Mouse (Mus musculus) common myeloid progenitor, adult 5-6 weeks (primary cell): ENCODE measurements at regions not wholly inside any gene's neighbourhood (a gene's known extent, or its start where the extent isn't known, plus 50 kb on each side); places are given as distances from the start of the nearest gene placed in this dataset.

ENCODE experiments used
- ATAC-seq: replicated peaks from 2 replicates; pipeline ENCODE4 v1.8.0; 2016; ENCODE audit warnings: low read depth, mild to moderate bottlenecking, moderate TSS enrichment, inconsistent platforms; ENCODE audit not compliant: poor library complexity, severe bottlenecking

- no peak for ATAC-seq
These were observed 336.0 kb downstream of the Foxa2 start for GRCm38 (mm10) chr2:147710593-147711265.

- no peak for ATAC-seq
These were observed 337.0 kb downstream of the Foxa2 start for GRCm38 (mm10) chr2:147709799-147710198.

GRCm38 (mm10) chr2:147707156-147707555 lies 339.6 kb downstream of the Foxa2 start:
- ATAC-seq = no peak

- no peak for ATAC-seq
These were observed 342.3 kb downstream of the Pax1 start for GRCm38 (mm10) chr2:147703981-147704380.

- no peak for ATAC-seq
These were observed 340.8 kb downstream of the Pax1 start for GRCm38 (mm10) chr2:147702330-147703063.

- no peak for ATAC-seq
These were observed 337.9 kb downstream of the Pax1 start for GRCm38 (mm10) chr2:147699524-147700081.

GRCm38 (mm10) chr2:147691896-147692295 lies 330.2 kb downstream of the Pax1 start:
- no peak for ATAC-seq

GRCm38 (mm10) chr2:147690506-147691208 lies 328.9 kb downstream of the Pax1 start:
- no peak for ATAC-seq

- no peak for ATAC-seq
These were observed 327.0 kb downstream of the Pax1 start for GRCm38 (mm10) chr2:147688742-147689141.

- no peak for ATAC-seq
These were observed 294.9 kb downstream of the Pax1 start for GRCm38 (mm10) chr2:147656667-147657066.

GRCm38 (mm10) chr2:147650229-147650628 lies 288.5 kb downstream of the Pax1 start:
- ATAC-seq = no peak

GRCm38 (mm10) chr2:147647972-147648371 lies 286.2 kb downstream of the Pax1 start:
- no peak for ATAC-seq

- no peak for ATAC-seq
These were observed 285.8 kb downstream of the Pax1 start for GRCm38 (mm10) chr2:147647506-147647905.

- ATAC-seq = no peak
These were observed 276.2 kb downstream of the Pax1 start for GRCm38 (mm10) chr2:147637882-147638281.

GRCm38 (mm10) chr2:147632737-147633136 lies 271.0 kb downstream of the Pax1 start:
- ATAC-seq = no peak

- no peak for ATAC-seq
These were observed 268.0 kb downstream of the Pax1 start for GRCm38 (mm10) chr2:147629716-147630115.

- ATAC-seq = no peak
These were observed 265.4 kb downstream of the Pax1 start for GRCm38 (mm10) chr2:147627096-147627495.

- no peak for ATAC-seq
These were observed 261.4 kb downstream of the Pax1 start for GRCm38 (mm10) chr2:147623116-147623515.

GRCm38 (mm10) chr2:147617849-147618248 lies 256.1 kb downstream of the Pax1 start:
- no peak for ATAC-seq

GRCm38 (mm10) chr2:147610343-147610742 lies 248.6 kb downstream of the Pax1 start:
- ATAC-seq = no peak

GRCm38 (mm10) chr2:147601639-147602038 lies 239.9 kb downstream of the Pax1 start:
- no peak for ATAC-seq
